Mouse (Mus musculus) bone marrow, adult 2 months (tissue): ENCODE results near the gene Lpcat1.

Source experiments
- CTCF ChIP-seq: fragments of 200-500 bp; IDR thresholded peaks from 2 replicates; pipeline ENCODE4 v1.5.1; 2011; ENCODE audit warnings: low read length, control low read depth; ENCODE audit not compliant: control insufficient read depth, insufficient read depth
- POLR2A ChIP-seq: fragments of 200-500 bp; IDR thresholded peaks from 2 replicates; pipeline ENCODE4 v1.6.1; 2011; ENCODE audit warnings: low read depth, mild to moderate bottlenecking, control low read depth, low read length, borderline replicate concordance; ENCODE audit not compliant: control insufficient read depth

- TF ChIP-seq POLR2A = no peak
- TF ChIP-seq CTCF = no peak
Observed at GRCm38 (mm10) chr13:73508817-73509550, 42.0 kb downstream of the Lpcat1 start.
